Mouse (Mus musculus) cerebellum, postnatal 36 days (tissue): ENCODE data around the gene Iqca.

Source experiments
- DNase-seq, 2 experiments: peaks; one replicate each; pipeline ENCODE4 v3.0.0; 2021 to 2022; ENCODE audit warnings: mixed read lengths in 2 of 2

The Iqca gene

GRCm38 (mm10) chr1:90153099-90153744 is at the start of gene Iqca:
TSS of gene Iqca (minus strand) at chr1:90153401.
- DNase-seq: peak in 1 of 2 experiments; percentile 8

GRCm38 (mm10) chr1:90202207-90202978 is 49.2 kb upstream of the Iqca start:
- peak; percentile 85 to 88 for DNase-seq

GRCm38 (mm10) chr1:90201655-90202054 is 48.5 kb upstream of the Iqca start:
- no peak for DNase-seq

GRCm38 (mm10) chr1:90201246-90201645 is 48.0 kb upstream of the Iqca start:
- DNase-seq: no peak

GRCm38 (mm10) chr1:90189046-90189445 is 35.8 kb upstream of the Iqca start:
- DNase-seq: no peak

- DNase-seq: no peak
These were observed 33.7 kb upstream of the Iqca start for GRCm38 (mm10) chr1:90186874-90187273.

GRCm38 (mm10) chr1:90186173-90186572 is 33.0 kb upstream of the Iqca start:
- DNase-seq: no peak

GRCm38 (mm10) chr1:90183602-90184001 is 30.4 kb upstream of the Iqca start:
- DNase-seq: no peak

- no peak for DNase-seq
These were observed 29.3 kb upstream of the Iqca start for GRCm38 (mm10) chr1:90182521-90182920.

- DNase-seq: no peak
These were observed 27.9 kb upstream of the Iqca start for GRCm38 (mm10) chr1:90180966-90181699.

- no peak for DNase-seq
These were observed 27.3 kb upstream of the Iqca start for GRCm38 (mm10) chr1:90180479-90180878.

- DNase-seq: no peak
These were observed 24.8 kb upstream of the Iqca start for GRCm38 (mm10) chr1:90177978-90178377.

GRCm38 (mm10) chr1:90177565-90177964 is 24.4 kb upstream of the Iqca start:
- no peak for DNase-seq

- DNase-seq: no peak
These were observed 23.0 kb upstream of the Iqca start for GRCm38 (mm10) chr1:90176223-90176622.

GRCm38 (mm10) chr1:90174338-90174737 is 21.1 kb upstream of the Iqca start:
- no peak for DNase-seq

GRCm38 (mm10) chr1:90164319-90164718 is 11.1 kb upstream of the Iqca start:
- no peak for DNase-seq

- no peak for DNase-seq
These were observed 10.0 kb upstream of the Iqca start for GRCm38 (mm10) chr1:90163161-90163560.

GRCm38 (mm10) chr1:90162379-90162857 is 9.2 kb upstream of the Iqca start:
- DNase-seq: no peak

GRCm38 (mm10) chr1:90161623-90162022 is 8.4 kb upstream of the Iqca start:
- DNase-seq: no peak

- DNase-seq: no peak
These were observed 6.7 kb upstream of the Iqca start for GRCm38 (mm10) chr1:90159927-90160326.

- DNase-seq: no peak
These were observed 3.4 kb upstream of the Iqca start for GRCm38 (mm10) chr1:90156589-90156988.

GRCm38 (mm10) chr1:90153787-90154186 is 586 bp upstream of the Iqca start:
- DNase-seq: no peak

- DNase-seq: no peak
These were observed 13.5 kb downstream of the Iqca start for GRCm38 (mm10) chr1:90139729-90140128.

GRCm38 (mm10) chr1:90132402-90132801 is 20.8 kb downstream of the Iqca start:
- DNase-seq: no peak
